Mouse (Mus musculus) cerebral cortex, adult 2 months (tissue): Measurements from ENCODE around the gene Rnf114.

Experiments
- WGBS: fragments of 180-500 bp; shearing (Covaris S2); methylation state at CpG from one replicate; pipeline ENCODE4 v1.1.7; 2018; 5-methylcytosine and 5-hydroxymethylcytosine counted together

Gene Rnf114

DNA sequence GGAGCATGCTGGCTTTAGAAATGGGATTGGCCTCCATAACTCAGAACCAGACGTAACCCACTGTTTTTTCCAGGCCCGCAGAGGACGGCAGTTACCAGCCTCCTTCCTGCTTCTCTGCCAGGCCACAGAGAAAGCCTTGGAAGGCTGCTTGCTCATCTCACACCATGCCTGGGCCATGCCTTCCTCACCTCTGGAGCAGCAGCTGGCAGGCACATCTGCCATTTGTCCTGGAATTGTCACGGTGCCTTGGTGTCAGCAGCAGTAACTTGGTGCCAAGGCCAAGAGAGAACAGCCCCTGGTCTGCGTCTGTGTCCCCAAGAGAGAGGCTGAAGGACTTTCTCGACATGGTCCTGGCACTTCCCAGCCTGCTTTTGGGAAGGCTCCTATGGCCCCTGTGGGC, 18.2 kb upstream of the Rnf114 start:
- 88% methylated on average over 6 of the region's 6 CpGs for WGBS

DNA sequence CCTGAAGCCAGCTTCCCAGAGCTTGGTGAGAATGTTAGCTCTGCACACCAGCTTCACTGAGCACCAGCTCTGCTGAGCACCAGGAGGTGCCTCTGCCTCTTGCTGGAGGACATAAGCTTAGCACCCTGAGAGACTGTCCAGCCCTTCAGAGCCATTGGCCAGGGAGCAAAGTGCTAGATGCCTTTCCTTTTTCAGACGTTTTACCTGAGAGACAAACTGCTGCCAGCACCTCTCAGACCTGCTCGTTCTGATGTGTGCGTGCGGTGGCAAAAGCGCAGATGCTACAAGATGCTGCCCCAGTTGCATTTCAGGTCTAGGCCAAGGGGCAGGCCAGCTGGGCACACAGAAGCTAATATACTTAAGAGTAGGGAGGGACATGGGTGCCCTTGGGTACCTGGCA, 16.8 kb upstream of the Rnf114 start:
- WGBS, result 71% methylated on average over 5 of the region's 5 CpGs

DNA sequence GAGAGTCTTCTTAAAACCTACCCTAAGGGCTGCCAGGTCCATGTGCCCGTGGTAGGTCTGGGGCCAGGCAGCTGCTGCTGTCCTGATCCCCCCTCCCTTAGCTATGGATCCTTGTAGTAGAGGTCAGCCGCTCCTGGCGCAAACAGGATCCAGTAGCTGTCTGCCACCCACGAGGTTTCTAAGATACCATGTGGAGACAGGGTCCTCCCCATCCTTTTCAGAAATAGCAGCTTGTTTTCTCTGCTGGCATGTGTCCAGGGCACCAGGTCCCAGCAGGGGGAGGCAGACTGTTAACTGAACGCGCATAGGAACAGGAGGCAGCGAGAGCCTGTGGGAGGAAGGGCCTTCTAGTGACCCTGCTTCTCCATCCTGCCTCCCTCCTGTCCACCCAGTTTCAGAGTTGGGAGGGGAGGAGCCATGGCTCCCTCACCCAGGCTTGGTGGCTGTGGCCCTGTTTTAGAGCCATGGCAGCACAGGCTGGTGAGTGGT, 16.2 kb upstream of the Rnf114 start:
- 1% methylated on average over 7 of the region's 7 CpGs for WGBS

DNA sequence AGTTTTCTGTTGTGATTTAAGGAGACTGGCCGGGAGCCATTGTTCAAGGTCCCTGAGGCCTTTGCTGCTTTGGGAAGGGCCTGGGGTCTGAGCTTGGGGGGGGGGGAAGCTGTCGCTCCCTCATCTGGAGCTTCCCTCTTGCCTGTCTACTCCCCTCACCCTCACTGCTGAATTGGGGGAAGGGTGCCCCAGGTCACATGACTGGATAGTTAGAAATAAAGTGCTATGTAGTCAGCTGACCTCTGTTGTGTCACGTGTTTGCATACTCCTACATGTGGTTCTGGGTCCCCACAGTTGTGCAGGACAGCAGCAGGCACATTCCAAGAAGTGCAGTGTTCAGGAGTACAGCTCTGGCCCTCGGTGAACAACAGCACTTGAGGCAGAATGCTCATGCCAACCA, 15.7 kb upstream of the Rnf114 start:
- WGBS, result 43% methylated on average over 4 of the region's 4 CpGs

DNA sequence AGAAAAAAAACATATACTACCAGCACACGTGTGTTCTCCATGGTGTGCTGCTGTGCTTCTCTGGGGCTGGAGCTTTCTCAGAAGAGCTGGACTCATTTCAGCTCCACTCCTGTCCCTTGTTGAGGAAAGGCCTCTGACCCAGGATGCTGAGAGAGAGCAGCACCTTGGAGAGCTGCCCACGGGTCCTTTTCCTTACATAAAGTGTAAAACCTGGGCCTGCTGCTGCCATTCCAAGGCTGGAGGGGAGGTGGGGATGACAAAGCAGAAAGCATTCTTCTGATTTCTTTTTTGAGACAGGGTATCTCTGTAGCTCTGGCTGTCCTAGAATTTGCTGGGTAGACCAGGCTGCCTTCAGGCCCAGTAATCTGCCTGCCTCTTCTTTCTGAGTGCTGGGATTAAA, 14.3 kb upstream of the Rnf114 start:
- WGBS, result 49% methylated on average over 2 of the region's 2 CpGs

DNA sequence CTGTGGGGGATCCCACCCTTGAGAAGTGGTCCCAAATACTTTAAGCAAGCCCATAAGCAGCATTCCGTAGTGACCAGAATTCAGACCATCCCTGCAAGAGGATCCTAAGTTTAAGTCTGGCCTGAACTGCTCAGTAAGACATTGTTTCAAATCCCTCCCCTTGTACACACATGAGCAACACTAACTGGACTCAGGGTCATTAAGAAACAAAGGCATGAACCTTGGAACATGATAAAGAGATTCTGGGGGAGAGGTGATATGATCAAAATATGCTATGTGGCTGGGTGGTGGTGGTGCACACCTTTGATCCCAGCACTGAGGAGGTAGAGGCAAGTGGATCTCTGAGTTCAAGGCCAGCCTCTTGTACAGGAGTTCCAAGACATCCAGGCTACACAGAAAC, 12.9 kb upstream of the Rnf114 start:
- 98% methylated on average over 1 of the region's 1 CpGs for WGBS

DNA sequence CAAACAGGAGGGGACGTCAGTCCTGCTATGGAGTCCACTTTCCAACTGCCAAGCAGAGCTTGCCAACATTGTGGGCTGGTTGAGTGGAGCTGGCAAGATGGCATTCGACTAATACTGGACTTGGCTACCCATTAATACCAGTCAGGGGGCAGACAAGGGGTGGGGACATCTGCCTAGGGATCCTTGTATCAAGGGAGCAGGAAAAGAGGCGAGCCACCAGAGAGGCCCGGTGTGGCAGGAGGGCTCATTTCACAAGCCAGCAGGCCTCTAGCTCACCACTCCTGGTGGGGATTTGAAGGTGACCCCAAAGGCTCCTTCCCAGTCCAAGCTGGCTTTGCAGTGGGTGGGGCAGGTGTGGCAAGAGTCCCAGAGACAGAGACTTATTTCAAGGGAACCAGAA, 9.8 kb upstream of the Rnf114 start:
- 60% methylated on average over 4 of the region's 4 CpGs for WGBS

DNA sequence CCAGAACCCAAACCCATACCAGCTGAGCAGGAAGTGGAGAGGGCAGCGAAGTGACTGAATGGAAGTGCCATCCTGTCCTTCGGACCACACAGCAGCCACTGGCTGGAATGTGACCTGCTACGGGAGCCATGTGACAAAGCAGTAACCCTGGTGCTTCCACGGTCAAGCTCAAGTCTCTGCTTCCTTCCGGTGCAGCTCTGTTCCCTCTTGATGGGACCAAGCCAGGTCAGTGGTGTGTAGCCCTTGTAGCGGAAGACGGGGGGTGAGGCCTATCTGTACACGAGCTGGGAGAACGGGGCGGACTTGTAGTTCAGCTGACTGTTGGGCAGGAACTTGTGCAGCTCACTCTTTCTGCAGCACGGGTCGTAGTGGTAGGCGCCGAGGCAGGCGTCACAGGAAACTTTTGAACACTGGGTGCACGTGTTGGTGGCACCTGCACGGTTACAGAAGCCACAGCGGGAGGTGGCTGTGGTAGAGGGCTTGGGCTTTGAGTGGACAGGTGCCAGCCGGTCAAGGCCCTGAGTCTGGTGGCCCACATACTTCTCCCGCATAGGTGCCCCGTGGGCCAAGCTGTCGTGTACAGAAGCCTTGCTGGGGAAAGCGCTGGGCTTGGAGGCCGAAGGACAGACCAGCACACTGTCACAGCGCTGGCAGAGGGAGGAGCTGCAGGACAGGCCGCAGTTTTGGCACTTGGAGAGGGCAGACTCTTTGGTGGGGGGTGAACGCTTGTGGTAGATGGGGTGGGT, 9.2 kb upstream of the Rnf114 start:
- 89% methylated on average over 27 of the region's 27 CpGs for WGBS

DNA sequence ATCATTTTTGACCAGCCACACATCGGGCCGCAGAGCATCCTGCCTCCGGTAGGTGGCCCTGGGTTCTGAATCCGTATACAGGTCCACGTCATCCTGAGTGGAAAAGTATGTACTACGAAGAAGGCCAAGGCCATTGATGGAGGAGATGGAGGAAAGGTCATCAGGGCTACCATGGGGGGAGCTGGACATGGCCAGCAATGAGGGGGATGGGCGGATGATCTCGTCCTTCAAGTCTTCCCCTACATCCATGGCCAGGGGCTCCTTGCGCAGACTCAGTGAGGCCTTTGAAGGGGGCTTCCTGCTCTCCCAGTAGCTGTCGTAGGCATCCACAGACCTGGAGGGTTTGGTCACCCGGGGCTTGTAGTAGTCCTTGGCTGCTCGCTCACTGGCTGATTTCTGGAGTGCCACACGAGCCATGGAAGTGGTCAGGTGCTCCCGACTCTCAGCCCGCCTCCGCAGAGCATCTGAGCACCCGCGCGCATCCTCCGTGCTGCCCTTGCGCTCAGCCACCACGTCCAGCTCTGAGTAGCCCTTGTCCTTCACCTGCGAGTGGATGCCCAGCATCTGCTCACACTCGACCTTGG, 8.5 kb upstream of the Rnf114 start:
- WGBS, result 93% methylated on average over 24 of the region's 24 CpGs

DNA sequence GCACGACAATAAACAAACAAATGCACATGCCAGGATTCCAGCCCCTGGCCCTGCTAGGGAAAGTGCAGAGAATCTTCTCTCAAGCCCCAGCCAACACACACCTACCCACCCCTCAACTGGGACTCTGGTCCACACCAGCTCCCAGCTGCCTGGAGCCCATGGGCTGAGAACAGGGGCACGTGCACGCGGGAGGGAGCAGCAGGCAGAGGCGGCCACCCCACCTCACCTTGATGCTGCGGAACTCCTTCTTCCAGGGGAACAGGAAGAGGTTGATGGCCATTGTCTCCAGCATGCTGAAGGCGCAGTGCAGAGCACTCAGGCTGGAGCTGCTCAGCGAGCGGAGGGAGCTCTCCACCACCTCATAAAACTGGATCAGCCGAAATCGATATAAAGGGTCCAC, 7.5 kb upstream of the Rnf114 start:
- 85% methylated on average over 11 of the region's 11 CpGs for WGBS

DNA sequence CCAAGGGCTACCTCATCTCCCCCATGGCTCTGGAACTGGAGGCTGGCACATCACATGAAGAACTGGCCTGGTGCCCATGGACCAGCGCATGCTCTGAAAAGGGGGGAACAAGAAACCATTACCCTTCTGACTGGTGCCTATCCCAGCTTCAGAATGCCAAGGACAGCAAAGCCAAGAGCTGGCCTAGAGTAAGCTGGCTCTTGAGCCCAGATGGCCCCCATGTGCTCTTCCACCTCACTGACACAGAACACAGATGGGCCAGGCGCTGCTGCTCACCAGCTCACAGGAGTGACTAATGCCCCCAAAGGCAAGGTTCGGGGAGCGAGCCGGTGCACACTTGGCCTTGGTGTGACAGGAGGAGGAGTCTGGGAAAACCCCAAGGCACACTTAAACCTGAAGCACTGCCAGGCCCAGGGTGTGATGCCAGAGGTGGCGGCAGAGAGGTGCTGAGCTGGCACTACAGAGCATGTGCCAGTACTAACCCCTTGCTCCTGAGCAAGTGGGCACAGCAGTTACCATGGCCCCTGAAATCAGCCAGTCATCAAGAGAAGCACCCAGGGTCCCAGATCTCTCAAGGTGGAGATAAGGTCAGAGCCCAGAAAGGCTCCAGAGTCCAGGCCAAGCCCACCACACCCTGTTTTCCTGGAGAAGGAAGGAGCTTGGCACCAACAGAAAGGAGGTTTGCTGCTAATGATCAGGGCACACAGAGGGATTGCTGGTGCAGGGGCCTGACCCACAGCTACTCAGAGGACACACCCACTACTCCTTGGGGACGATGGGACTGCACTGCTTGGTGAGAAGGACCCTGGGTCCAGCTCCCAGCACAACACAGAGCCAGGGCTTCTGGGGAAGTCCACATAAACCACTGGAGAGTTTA, 6.7 kb upstream of the Rnf114 start:
- WGBS, result 34% methylated on average over 7 of the region's 7 CpGs

DNA sequence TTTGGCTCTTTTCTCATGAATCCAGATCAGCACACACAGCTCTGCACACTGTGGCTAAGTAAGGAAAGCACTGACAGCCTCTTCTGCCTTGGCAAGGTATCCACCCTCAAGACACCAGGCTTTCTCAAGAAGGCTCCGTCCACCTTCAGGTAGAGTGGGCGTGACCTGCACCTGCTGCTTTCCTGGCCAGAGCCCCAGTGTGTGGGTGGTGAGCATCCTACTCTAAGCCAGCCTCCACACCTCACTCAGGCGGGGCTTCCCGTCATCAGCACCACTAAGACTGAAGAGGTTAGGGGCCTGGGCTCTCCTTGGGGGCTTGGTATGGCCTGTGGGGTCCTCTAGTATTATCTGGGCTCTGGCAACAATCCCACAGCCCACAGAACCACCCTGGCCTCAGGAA, 5.9 kb upstream of the Rnf114 start:
- 60% methylated on average over 4 of the region's 4 CpGs for WGBS

DNA sequence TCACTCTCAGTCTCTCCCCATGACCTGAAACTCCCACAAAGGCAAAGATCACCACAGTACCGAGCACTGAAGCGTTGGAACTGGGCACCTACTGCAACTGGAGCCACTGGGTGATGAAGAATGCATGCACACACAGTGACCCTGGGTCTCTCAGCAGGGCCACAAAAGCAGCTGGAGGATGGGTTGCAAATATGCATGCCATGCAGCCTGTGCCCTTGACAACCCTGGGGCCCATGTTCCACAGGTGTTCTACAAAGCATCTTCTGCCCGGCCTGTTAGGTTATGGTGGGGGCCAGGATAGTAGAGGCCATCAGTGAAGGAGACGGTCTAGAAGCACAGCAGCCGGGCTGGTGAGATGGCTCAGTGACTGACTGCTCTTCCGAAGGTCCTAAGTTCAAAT, 4.9 kb upstream of the Rnf114 start:
- WGBS, result 80% methylated on average over 6 of the region's 6 CpGs

DNA sequence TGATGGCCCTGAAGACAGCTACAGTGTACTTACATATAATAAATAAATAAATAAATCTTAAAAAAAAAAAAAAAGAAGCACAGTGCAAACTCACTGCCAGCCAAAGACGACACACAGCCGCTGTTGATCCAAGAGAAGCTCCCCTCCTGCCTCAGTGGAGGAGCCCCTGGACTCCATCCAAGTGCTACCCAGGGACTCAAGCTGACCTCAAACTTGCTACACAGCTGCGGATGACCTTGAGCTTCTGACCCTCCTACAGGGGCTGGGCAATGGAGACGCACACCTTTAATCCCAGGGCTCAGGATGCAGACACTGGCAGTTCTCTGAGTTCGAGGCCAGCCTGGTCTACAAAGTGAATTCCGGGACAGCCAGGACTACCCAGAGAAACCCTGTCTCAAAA, 4.5 kb upstream of the Rnf114 start:
- 67% methylated on average over 6 of the region's 6 CpGs for WGBS

DNA sequence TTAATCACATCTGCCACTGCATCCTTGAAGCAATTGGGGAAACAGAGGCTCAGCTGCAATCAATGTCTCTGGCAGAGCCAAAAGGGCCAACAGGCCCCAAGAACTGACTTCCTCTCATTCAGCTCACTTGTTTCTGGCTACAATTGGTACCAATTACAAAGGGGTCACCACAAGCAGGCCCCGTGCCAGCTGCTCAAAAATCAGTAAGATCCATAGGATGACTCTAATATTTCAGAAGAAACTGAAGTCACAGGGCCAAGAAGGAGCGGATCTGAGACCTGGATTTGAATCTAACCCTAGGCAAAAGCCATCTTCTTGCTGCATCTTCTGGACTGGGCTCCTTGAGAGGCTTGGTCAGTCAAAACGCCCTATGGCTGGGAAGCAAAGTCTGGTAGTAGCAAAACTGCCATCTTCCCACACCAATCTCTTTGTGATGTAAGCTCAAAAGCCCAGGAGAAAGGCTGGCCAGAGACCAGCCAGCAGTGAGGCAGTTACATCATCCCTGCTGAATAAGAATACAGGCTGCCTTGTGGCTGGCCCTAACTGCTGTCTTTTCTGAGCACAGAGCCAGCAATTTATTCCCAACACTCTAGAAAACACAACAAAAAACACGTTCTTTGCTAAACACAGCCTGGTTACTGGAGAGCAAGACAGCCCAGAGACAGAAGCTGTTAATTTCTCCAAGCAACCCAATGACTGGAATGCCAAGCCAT, 1.5 kb upstream of the Rnf114 start:
- WGBS, result 38% methylated on average over 4 of the region's 4 CpGs

DNA sequence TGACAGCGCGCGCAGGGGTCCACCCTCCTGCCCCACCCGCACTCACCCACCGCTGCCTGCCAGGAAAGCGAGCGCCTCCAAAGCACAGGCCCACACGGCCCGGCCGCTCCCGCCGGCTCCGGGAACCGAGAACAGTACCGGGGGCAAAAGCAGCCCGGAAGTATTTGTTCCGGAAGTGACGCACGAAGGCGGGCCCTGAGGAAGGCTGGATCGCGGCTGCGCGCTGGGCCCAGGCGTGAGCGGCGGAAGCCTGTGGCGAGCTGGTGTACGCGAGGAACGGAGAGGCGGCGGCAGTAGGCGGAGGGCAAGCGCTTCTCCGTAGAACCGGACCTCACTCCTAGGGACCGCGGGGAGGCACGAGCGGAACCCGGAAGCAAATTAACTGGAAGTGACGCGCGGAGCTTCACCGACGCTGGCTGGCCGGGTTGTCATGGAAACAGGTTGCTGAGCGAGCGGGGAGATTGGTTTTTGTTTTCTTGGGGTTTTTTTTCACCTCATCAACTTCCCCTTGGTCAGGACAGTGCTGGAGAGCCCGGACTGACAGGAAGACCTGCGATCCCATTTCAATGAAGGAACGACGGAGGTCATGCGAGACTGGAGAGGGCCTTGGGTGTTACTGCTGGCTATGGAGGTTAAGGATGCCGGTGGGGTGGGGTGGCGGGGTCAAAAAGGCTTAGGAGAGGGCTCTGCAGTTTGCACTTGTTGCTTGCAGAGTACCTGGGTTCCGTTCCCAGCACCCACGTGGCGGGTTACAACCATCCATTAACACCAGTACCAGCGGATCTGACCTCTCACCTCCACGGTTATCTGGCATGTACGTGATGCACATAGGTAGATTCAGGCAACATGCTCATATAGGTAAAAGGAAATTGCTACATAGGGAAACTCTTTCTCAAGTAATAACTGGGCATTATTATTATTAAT, 530 bp downstream of the Rnf114 start, which contains the start of gene Spata2:
Gene Spata2 (minus strand): TSS at position 175 of the 924 bp plus-strand sequence.
- WGBS, result 1% methylated on average over 61 of the region's 63 CpGs

DNA sequence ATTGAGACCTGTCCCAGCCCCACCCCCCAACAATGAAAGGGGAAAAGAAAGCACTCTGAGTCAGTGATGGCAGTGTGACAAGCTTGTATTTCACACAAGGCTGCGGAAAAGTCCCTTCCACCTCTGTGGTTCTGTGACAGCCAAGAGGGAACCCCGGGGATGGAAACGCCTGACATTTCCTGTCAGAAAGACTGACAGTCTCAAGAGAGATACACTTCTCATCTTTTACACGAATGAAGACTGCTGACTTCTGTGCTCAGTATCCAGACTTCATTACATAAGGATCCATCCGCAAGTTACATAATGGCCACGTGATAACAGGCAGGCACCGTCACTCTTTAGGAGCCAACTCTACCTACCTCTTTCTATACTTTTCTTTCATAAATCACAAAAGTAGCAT, 4.0 kb downstream of the Rnf114 start:
- 47% methylated on average over 7 of the region's 7 CpGs for WGBS

DNA sequence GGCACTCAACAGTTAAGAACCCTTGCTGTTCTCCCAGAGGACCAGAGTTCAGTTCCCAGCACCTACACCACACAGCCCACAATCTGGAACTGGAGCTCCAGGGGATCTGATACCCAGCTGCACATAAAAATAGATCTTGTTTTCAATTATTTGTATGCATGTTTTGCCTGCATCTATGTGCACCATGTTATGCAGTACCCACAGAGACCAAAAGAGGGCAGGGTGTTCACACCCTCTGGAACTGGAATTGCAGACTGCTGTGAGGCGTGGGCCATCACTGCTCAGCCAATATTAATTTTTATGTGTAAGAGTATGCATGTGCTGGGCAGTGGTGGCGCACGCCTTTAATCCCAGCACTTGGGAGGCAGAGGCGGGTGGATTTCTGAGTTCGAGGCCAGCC, 4.8 kb downstream of the Rnf114 start:
- WGBS, result 74% methylated on average over 5 of the region's 5 CpGs

DNA sequence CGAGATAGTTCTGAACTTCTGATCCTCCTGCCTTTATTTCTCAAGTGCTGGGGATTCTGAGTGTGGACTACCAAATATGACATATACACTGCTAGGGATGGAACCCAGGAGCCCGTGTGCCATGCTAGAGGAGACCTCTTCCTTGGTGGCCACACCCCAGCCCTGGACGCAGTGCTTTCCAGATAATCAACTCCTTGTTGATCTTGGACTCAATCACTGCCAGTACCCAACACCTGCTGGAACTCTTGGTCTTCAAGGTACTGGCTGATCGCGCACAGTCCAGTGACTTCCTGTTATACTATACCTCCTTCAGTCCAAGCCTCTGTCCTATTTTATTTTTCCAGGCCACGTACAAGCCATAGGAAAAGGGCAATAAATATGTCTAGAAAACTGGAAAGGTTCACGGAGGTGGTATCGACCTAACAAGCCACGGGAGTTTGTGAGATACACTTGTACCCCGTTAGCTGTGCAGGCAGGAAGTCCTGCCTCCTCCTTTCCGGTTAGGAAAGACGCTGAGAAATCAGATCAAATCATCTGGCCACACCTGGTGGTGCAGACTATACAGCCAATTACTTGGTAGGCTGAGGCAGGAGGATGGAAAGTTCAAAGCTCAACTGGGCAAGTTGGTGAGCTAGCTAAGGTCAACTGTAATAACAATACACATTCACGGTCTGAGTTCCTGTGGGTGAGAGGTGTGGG, 10.3 kb downstream of the Rnf114 start:
- 50% methylated on average over 13 of the region's 13 CpGs for WGBS

DNA sequence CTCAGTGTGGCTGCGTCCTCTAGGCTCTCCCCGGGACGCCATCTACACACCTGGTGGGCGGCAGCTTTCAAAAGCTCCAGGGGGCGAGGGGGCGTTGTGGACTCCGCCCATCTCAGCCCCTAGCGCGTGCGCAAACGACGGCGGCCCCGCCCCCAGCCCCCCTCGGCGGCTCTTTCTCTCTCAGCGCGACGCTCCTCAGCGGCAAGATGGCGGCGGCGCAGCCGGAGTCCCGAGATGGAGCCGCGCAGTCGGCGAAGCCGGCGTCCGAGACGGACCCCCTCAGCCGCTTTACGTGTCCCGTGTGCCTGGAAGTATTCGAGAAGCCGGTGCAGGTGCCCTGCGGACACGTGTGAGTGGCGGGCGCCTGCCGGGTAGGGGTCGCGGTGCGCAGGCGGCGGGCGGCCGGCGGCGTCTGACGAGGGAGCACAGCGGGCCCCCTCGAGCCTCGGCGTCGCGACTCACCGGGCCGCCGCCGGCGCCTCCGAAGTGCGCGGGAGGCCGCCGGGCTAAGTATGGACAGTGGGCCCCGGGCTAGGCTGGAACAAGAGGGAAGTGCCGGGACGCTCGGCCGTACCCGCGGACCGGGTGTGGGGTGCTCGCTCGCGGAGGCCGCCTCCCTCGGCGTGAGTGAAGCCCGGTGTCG, 10.9 kb downstream of the Rnf114 start:
- WGBS, result under 1% methylated on average over 85 of the region's 85 CpGs
